Mouse (Mus musculus): ENCODE results near the gene Dnah11. TPM values are rescaled to one million over a fixed set of nuclear protein-coding genes. Genes with fewer than 3 reads are reported as not detected.

The Dnah11 gene
- total and polyA plus RNA-seq, 2 experiments, result 0.12 to 0.18 TPM

DNA sequence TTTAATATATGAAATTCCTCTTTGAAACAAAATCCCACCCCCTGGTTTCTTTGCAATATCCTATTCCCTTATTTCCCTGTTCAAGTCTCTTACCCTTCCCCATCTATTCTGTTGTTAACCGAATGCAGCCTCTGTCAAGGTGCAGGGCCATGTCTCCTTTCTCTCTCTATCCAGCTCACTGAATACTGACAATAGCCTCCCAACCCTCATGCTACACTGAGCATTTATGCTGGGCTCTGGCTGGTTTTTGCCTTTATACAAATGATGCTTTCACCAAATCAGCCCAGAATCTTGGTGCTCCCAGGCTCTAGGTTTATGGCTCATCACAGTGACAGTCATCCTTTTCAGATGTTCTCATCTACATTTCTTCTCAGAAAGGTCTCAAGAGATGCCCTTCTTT, 91.1 kb downstream of the Dnah11 start:
- Histone ChIP-seq H3K27me3 (ENCODE audit: control insufficient read depth, insufficient read depth, low read length) (no peaks in the 10 kb centered on the region), H3K9ac (ENCODE audit: low read depth, low read length) (no peak overlapping the region), H3K79me2 (ENCODE audit: control insufficient read depth, insufficient read depth, low read length) (no peaks in the 10 kb centered on the region), H3K4me3 (ENCODE audit: insufficient read depth, low read depth, low read length) (no peak overlapping the region), H3K4me1 (ENCODE audit: control insufficient read depth, insufficient read depth, low read length) (peaks cover 7% of the 10 kb centered on the region), H3K36me3 (ENCODE audit: control insufficient read depth, insufficient read depth, low read length) (no peaks in the 10 kb centered on the region), H3K27ac (replicated peaks; ENCODE audit: insufficient read depth, low read depth, low read length) (no peak overlapping the region)
- 97% methylated on average over 1 of the region's 1 CpGs for WGBS
- no peak for TF ChIP-seq CTCF (IDR thresholded peaks at IDR 0.05; ENCODE audit: low read depth, low read length)
- TF ChIP-seq POLR2A (IDR thresholded peaks at IDR 0.05; ENCODE audit: extremely low read depth, insufficient read depth, low read length), result no peak
- no peak for DNase-seq (ENCODE audit: extremely low read depth, low read depth, low spot score)

DNA sequence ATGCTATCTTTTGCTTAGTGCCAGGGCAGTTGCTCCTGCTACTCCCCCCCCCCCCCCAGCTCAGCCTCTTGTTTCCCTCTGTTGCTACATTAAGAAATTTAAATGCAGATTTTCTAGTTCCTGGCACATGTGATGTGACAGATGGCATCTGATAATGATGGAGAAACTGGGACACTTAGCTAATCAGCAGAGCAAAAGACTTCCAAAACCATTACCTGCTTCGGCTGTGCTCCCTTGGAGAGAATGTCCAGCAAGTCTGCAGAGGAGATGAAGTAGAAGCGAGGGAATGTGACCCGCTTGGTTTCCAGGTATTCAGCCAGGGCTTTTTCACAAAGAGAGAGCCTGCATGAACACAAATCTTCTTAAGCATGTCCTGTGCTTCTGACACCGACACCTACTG, 94.3 kb downstream of the Dnah11 start:
- H3K4me1 ChIP-seq (ENCODE audit: control insufficient read depth, insufficient read depth, low read length), result no peaks in the 10 kb centered on the region
- no peak for DNase-seq (ENCODE audit: extremely low read depth, low read depth, low spot score)
- no peaks in the 10 kb centered on the region for H3K36me3 ChIP-seq (ENCODE audit: control insufficient read depth, insufficient read depth, low read length)
- no peaks in the 10 kb centered on the region for H3K79me2 ChIP-seq (ENCODE audit: control insufficient read depth, insufficient read depth, low read length)
- no peak overlapping the region for H3K4me3 ChIP-seq (ENCODE audit: insufficient read depth, low read depth, low read length)
- WGBS, result 95% methylated on average over 4 of the region's 4 CpGs
- TF ChIP-seq CTCF (IDR thresholded peaks at IDR 0.05; ENCODE audit: low read depth, low read length) (no peak), POLR2A (IDR thresholded peaks at IDR 0.05; ENCODE audit: extremely low read depth, insufficient read depth, low read length) (no peak)
- H3K27me3 ChIP-seq (ENCODE audit: control insufficient read depth, insufficient read depth, low read length), result no peaks in the 10 kb centered on the region
- H3K9ac ChIP-seq (ENCODE audit: low read depth, low read length), result no peak overlapping the region
- no peak overlapping the region for H3K27ac ChIP-seq (replicated peaks; ENCODE audit: insufficient read depth, low read depth, low read length)

- no peaks in the 10 kb centered on the region for H3K36me3 ChIP-seq (ENCODE audit: control insufficient read depth, insufficient read depth, low read length)
- DNase-seq (ENCODE audit: extremely low read depth, low read depth, low spot score), result no peak
- WGBS, result 89% methylated on average over 5 of the region's 5 CpGs
- H3K4me1 ChIP-seq (ENCODE audit: control insufficient read depth, insufficient read depth, low read length), result no peaks in the 10 kb centered on the region
- H3K79me2 ChIP-seq (ENCODE audit: control insufficient read depth, insufficient read depth, low read length), result no peaks in the 10 kb centered on the region
- TF ChIP-seq POLR2A (IDR thresholded peaks at IDR 0.05; ENCODE audit: extremely low read depth, insufficient read depth, low read length), result no peak
- TF ChIP-seq CTCF (IDR thresholded peaks at IDR 0.05; ENCODE audit: low read depth, low read length), result no peak
- no peak overlapping the region for H3K9ac ChIP-seq (ENCODE audit: low read depth, low read length)
- H3K4me3 ChIP-seq (ENCODE audit: insufficient read depth, low read depth, low read length), result no peak overlapping the region
- no peaks in the 10 kb centered on the region for H3K27me3 ChIP-seq (ENCODE audit: control insufficient read depth, insufficient read depth, low read length)
- H3K27ac ChIP-seq (replicated peaks; ENCODE audit: insufficient read depth, low read depth, low read length), result no peak overlapping the region
Measured at GRCm38 (mm10) chr12:118099694-118100093, 99.1 kb downstream of the Dnah11 start.

GRCm38 (mm10) chr12:118098257-118098656, 100.6 kb downstream of the Dnah11 start:
- no peak overlapping the region for H3K27ac ChIP-seq (replicated peaks; ENCODE audit: insufficient read depth, low read depth, low read length)
- H3K4me3 ChIP-seq (ENCODE audit: insufficient read depth, low read depth, low read length), result no peak overlapping the region
- H3K36me3 ChIP-seq (ENCODE audit: control insufficient read depth, insufficient read depth, low read length), result no peaks in the 10 kb centered on the region
- no peaks in the 10 kb centered on the region for H3K4me1 ChIP-seq (ENCODE audit: control insufficient read depth, insufficient read depth, low read length)
- 87% methylated on average over 3 of the region's 3 CpGs for WGBS
- H3K9ac ChIP-seq (ENCODE audit: low read depth, low read length), result no peak overlapping the region
- H3K79me2 ChIP-seq (ENCODE audit: control insufficient read depth, insufficient read depth, low read length), result no peaks in the 10 kb centered on the region
- no peaks in the 10 kb centered on the region for H3K27me3 ChIP-seq (ENCODE audit: control insufficient read depth, insufficient read depth, low read length)
- no peak for TF ChIP-seq POLR2A (IDR thresholded peaks at IDR 0.05; ENCODE audit: extremely low read depth, insufficient read depth, low read length)
- no peak for DNase-seq (ENCODE audit: extremely low read depth, low read depth, low spot score)

- Histone ChIP-seq H3K27ac (replicated peaks; ENCODE audit: insufficient read depth, low read depth, low read length) (no peak overlapping the region), H3K79me2 (ENCODE audit: control insufficient read depth, insufficient read depth, low read length) (no peaks in the 10 kb centered on the region), H3K9ac (ENCODE audit: low read depth, low read length) (no peak overlapping the region), H3K36me3 (ENCODE audit: control insufficient read depth, insufficient read depth, low read length) (no peaks in the 10 kb centered on the region), H3K4me1 (ENCODE audit: control insufficient read depth, insufficient read depth, low read length) (no peaks in the 10 kb centered on the region), H3K4me3 (ENCODE audit: insufficient read depth, low read depth, low read length) (no peak overlapping the region), H3K27me3 (ENCODE audit: control insufficient read depth, insufficient read depth, low read length) (no peaks in the 10 kb centered on the region)
- no peak for TF ChIP-seq CTCF (IDR thresholded peaks at IDR 0.05; ENCODE audit: low read depth, low read length)
- TF ChIP-seq POLR2A (IDR thresholded peaks at IDR 0.05; ENCODE audit: extremely low read depth, insufficient read depth, low read length), result no peak
- DNase-seq (ENCODE audit: extremely low read depth, low read depth, low spot score), result no peak
- 93% methylated on average over 4 of the region's 4 CpGs for WGBS
Measured at GRCm38 (mm10) chr12:118094946-118095345, 103.9 kb downstream of the Dnah11 start.

- no peaks in the 10 kb centered on the region for H3K79me2 ChIP-seq (ENCODE audit: control insufficient read depth, insufficient read depth, low read length)
- no peaks in the 10 kb centered on the region for H3K27me3 ChIP-seq (ENCODE audit: control insufficient read depth, insufficient read depth, low read length)
- H3K9ac ChIP-seq (ENCODE audit: low read depth, low read length), result no peak overlapping the region
- peak; percentile 33 for DNase-seq (ENCODE audit: extremely low read depth, low read depth, low spot score)
- H3K4me1 ChIP-seq (ENCODE audit: control insufficient read depth, insufficient read depth, low read length), result no peaks in the 10 kb centered on the region
- TF ChIP-seq POLR2A (IDR thresholded peaks at IDR 0.05; ENCODE audit: extremely low read depth, insufficient read depth, low read length), result no peak
- no peak for TF ChIP-seq CTCF (IDR thresholded peaks at IDR 0.05; ENCODE audit: low read depth, low read length)
- no peak overlapping the region for H3K4me3 ChIP-seq (ENCODE audit: insufficient read depth, low read depth, low read length)
- no peak overlapping the region for H3K27ac ChIP-seq (replicated peaks; ENCODE audit: insufficient read depth, low read depth, low read length)
- H3K36me3 ChIP-seq (ENCODE audit: control insufficient read depth, insufficient read depth, low read length), result no peaks in the 10 kb centered on the region
- WGBS, result 76% methylated on average over 1 of the region's 1 CpGs
Measured at GRCm38 (mm10) chr12:118085291-118085690, 113.6 kb downstream of the Dnah11 start.

All from liver, adult 2 months (tissue).